Mouse (Mus musculus) midbrain, postnatal 0 days (tissue): Measurements from ENCODE around the gene Clec4e. TPM values are rescaled to one million over a fixed set of nuclear protein-coding genes. Genes with fewer than 3 reads are reported as not detected.
A peak's percentile ranks its signal among the peaks of the same experiment; 100 is the strongest.
"Not testable (repeated sequence)": the region's sequence is repeated elsewhere in the genome, so short reads cannot be mapped to it uniquely, and the experiment has no call there.

Source experiments
- ATAC-seq: fragments of 200-750 bp; cut with Nextera tagmentation; 2 replicates; pipeline ENCODE4 v1.8.0; 2017; ENCODE audit warnings: moderate number of reproducible peaks, mild to moderate bottlenecking, moderate TSS enrichment, moderate library complexity; ENCODE audit not compliant: low FRiP score
- DNase-seq: peaks from one replicate; pipeline ENCODE4 v3.0.0-alpha.2; 2015; ENCODE audit warnings: low spot score
- H3K27ac ChIP-seq: fragments of 300-500 bp; sonication (generic); 2 replicates; pipeline ENCODE4 v1.5.1; 2014; ENCODE audit warnings: low read depth, mild to moderate bottlenecking, low read length, mixed read lengths
- H3K27me3 ChIP-seq: fragments of 300-500 bp; sonication (generic); 2 replicates; pipeline ENCODE4 v1.6.1; 2014; ENCODE audit warnings: low read length, control low read depth, mixed read lengths; ENCODE audit not compliant: insufficient read depth
- H3K36me3 ChIP-seq: fragments of 300-500 bp; sonication (generic); 2 replicates; pipeline ENCODE4 v1.6.1; 2014; ENCODE audit warnings: low read length, control low read depth, mixed read lengths; ENCODE audit not compliant: insufficient read depth
- H3K4me1 ChIP-seq: fragments of 300-500 bp; sonication (generic); 2 replicates; pipeline ENCODE4 v1.6.1; 2014; ENCODE audit warnings: mild to moderate bottlenecking, control low read depth, antibody characterized with exemption, low read length, mixed read lengths; ENCODE audit not compliant: insufficient read depth
- H3K4me2 ChIP-seq: fragments of 300-500 bp; sonication (generic); 2 replicates; pipeline ENCODE4 v1.6.1; 2014; ENCODE audit warnings: low read depth, mild to moderate bottlenecking, low read length, mixed read lengths; ENCODE audit not compliant: poor library complexity, severe bottlenecking
- H3K4me3 ChIP-seq: fragments of 300-500 bp; sonication (generic); 2 replicates; pipeline ENCODE4 v1.5.1; 2014; ENCODE audit warnings: low read depth, mild to moderate bottlenecking, low read length, moderate library complexity
- H3K9ac ChIP-seq: fragments of 300-500 bp; sonication (generic); replicated peaks from 2 replicates; pipeline ENCODE4 v1.6.1; 2014; ENCODE audit warnings: mild to moderate bottlenecking, low read length, moderate library complexity, mixed read lengths; ENCODE audit not compliant: poor library complexity, severe bottlenecking
- H3K9me3 ChIP-seq: fragments of 300-500 bp; sonication (generic); 2 replicates; pipeline ENCODE4 v1.6.1; 2016; ENCODE audit warnings: low read length, control low read depth
- CTCF ChIP-seq: IDR thresholded peaks from 2 replicates; pipeline ENCODE4 v1.5.1; 2016; ENCODE audit warnings: antibody characterized with exemption, mild to moderate bottlenecking
- WGBS: fragments of 180-500 bp; shearing (Covaris S2); extraction: QIAGEN DNeasy Blood & Tissue Kit; methylation state at CpG from one replicate; pipeline ENCODE4 v1.1.7; 2014; 5-methylcytosine and 5-hydroxymethylcytosine counted together
- polyA plus RNA-seq: library from polyadenylated mRNA; unstranded; fragments of >200 nt; fragmentation: Nextera tagmentation; extraction: Ambion mirVana; gene quantifications from 2 replicates; pipeline ENCODE4 v1.2.1, GENCODE M21; 2015
- total RNA-seq: library from RNA; depleted of rRNA; stranded (reverse); fragments of >200 nt; gene quantifications from 2 replicates; pipeline ENCODE4 v1.2.3, GENCODE M21; 2014

The Clec4e gene
- total and polyA plus RNA-seq, 2 experiments from 2014 or later = 0.16 TPM; not detected in 1

DNA sequence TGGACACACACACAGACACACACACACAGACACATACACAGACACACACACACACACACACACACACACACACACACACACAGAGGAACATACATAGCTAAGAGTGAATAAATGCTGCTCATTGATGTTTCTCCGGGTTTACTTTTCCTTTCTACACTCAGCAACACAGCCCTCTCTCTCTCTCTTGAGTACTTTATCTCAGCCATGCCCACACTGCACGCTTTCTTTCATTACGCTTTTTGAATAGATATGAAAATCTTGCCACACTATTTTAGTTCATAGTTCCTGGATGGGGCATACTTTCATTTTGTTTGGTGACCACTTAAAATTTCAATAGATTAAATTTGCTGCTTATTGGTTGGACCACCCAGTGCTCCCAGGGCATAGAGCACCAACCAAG lies 25.5 kb downstream of the Clec4e start:
- Histone ChIP-seq H3K36me3 (no peaks in the 10 kb centered on the region), H3K9ac (no peak overlapping the region), H3K4me1 (no peaks in the 10 kb centered on the region), H3K27ac (no peak overlapping the region), H3K4me2 (no peak overlapping the region), H3K9me3 (no peaks in the 10 kb centered on the region), H3K27me3 (no peaks in the 10 kb centered on the region), H3K4me3 (no peak overlapping the region)
- no peak for TF ChIP-seq CTCF
- ATAC-seq (no peak), DNase-seq (no peak)
- 95% methylated on average over 3 of the region's 3 CpGs for WGBS

DNA sequence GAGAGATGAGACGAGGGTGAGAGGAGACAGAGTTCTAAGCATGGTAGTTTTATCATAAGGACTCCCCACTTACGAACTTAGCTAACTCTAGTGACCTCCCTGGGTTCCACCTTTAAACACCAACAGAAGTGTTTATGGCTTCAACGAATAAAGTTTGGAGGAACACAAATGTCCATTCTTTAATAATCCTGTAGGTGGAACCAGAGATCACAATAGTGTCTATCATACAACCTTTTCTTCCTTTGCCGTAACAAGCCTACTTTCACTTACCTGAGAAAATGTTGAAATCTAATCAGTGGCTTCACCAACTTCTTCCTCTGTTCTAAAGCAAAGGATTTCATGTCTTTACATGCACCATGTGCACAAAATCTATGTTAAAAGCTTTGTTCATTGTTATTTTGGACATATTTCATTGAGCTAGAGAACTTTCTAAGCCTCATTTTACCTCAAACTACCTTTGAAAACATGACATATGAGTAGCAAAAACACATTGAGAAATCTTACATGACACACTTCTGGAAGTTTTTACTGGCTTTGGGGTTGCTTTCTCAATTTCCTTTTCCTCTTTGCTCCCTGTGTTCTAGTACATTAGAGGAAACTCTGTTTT lies 28.0 kb downstream of the Clec4e start, which contains the start of gene Clec4d:
TSS of gene Clec4d (plus strand) at position 557 of the 607 bp plus-strand sequence.
- WGBS = 77% methylated on average over 4 of the region's 4 CpGs
- H3K4me3 ChIP-seq = no peak within 1 kb of the TSS
- ATAC-seq = no peak
- peak; percentile 2 for DNase-seq
- peak; percentile 55 for TF ChIP-seq CTCF
- H3K27me3 ChIP-seq = no peaks in the 10 kb centered on the region
- no peak within 1 kb of the TSS for H3K27ac ChIP-seq
- H3K36me3 ChIP-seq = no peaks in the 10 kb centered on the region
- H3K4me2 ChIP-seq = no peak within 1 kb of the TSS
- no peaks in the 10 kb centered on the region for H3K4me1 ChIP-seq
- H3K9me3 ChIP-seq = no peaks in the 10 kb centered on the region
- no peak within 1 kb of the TSS for H3K9ac ChIP-seq

DNA sequence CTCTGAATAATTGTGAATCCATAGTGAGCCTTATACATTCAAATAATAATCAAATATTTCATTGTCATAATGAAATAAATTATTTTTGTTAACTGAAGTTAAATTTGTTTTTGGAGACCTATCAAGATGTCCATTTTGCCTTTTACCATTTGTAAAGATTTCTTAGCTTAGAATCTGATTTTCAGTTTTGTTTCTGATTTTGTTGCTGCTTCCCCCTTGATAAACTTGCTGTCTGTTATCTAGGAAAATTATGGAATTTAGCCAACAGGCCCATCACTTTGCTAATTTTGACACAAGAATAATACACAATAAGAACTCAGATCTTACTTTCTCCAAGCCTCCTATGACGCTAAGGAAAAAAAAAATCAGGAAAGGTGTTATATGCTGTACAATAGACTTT lies 28.8 kb downstream of the Clec4e start:
- no peak overlapping the region for H3K4me3 ChIP-seq
- no peak overlapping the region for H3K4me2 ChIP-seq
- H3K27me3 ChIP-seq = no peaks in the 10 kb centered on the region
- no peaks in the 10 kb centered on the region for H3K36me3 ChIP-seq
- H3K27ac ChIP-seq = no peak overlapping the region
- no peak for TF ChIP-seq CTCF
- no peak for DNase-seq
- H3K9ac ChIP-seq = no peak overlapping the region
- no peaks in the 10 kb centered on the region for H3K9me3 ChIP-seq
- 83% methylated on average over 1 of the region's 1 CpGs for WGBS
- no peaks in the 10 kb centered on the region for H3K4me1 ChIP-seq
- ATAC-seq = no peak

DNA sequence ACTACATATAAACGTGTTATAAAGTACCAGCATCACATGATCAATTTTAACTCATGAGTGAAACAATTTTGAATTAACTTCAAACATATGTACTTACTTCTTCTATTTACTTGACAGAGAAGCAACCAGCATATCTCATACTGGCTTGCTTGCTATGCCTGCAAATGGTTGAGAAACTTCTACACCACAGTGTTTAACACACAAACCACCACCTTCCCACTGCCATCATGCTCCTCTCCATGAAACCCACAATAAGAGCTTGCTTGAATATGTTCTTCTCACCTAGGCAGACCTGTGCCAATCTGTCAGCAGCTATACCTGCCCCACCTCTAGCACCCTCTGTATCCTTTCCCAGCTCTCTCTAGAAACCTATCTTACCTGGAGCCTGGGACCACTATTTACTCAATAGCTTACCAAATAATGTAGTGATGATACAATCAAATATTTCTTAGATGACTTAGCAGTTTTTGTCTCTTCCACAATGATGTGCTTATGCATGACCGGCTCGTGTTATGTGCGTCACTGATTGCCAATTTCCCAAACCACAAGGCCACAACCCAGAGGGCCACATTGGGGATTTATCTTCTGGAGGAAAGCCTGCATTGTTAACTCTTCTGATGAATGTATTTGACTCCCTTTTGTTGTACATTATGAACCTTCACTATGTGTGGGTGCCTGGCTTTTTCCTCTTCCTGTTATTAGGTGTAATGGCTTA lies 29.6 kb downstream of the Clec4e start:
- Histone ChIP-seq H3K27me3 (no peaks in the 10 kb centered on the region), H3K4me1 (no peaks in the 10 kb centered on the region), H3K9me3 (no peaks in the 10 kb centered on the region), H3K27ac (no peak overlapping the region), H3K4me2 (no peak overlapping the region), H3K36me3 (no peaks in the 10 kb centered on the region), H3K4me3 (no peak overlapping the region), H3K9ac (no peak overlapping the region)
- WGBS = 81% methylated on average over 4 of the region's 4 CpGs
- TF ChIP-seq CTCF = no peak
- DNase-seq = no peak
- no peak for ATAC-seq

DNA sequence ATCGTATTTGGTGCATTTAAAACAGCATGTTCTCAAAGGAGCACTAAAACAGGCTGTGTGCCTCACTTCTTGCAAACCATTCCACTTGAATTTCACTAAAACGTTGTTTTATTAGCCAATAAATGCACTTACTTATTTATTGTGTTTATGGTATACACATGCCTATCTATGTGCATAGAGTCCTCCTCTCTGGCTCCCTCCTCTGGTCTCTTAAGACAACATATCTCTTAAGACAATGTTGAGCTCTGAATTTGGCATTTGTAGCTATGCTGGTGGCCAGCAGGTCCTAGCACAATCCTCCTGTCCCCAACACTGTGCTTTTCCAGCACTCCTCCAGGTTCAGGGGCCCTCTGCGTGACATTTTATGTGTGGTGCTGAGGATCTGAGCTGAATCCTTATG lies 30.7 kb downstream of the Clec4e start:
- ATAC-seq (no peak), DNase-seq (peak; percentile 26)
- H3K4me2 ChIP-seq = no peak overlapping the region
- H3K9ac ChIP-seq = no peak overlapping the region
- H3K36me3 ChIP-seq = no peaks in the 10 kb centered on the region
- no peak overlapping the region for H3K27ac ChIP-seq
- H3K9me3 ChIP-seq = no peaks in the 10 kb centered on the region
- WGBS = 76% methylated on average over 3 of the region's 3 CpGs
- peak; percentile 30 for TF ChIP-seq CTCF
- H3K27me3 ChIP-seq = no peaks in the 10 kb centered on the region
- no peak overlapping the region for H3K4me3 ChIP-seq
- no peaks in the 10 kb centered on the region for H3K4me1 ChIP-seq

DNA sequence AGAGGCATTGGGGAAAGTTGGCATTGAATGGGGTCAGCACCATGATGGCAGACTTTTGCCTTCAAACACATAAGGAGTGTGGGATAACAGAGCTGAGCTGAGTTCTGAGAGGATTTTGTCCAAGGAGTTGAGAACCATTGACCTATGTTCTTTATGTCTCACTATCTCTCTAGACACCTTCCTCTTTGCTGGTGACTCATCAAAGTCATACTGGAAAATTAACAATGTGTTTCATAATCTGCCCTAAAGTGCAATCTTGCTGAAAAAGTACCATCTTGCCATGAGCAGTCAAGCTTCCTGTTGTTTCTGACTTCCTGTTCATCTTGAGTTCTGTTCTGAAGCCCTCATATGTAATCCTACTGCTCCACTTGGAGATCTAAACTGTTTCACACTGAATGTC lies 36.9 kb downstream of the Clec4e start:
- Histone ChIP-seq H3K4me1 (no peaks in the 10 kb centered on the region), H3K9me3 (no peaks in the 10 kb centered on the region), H3K4me3 (no peak overlapping the region), H3K36me3 (no peaks in the 10 kb centered on the region), H3K27me3 (no peaks in the 10 kb centered on the region), H3K4me2 (no peak overlapping the region), H3K9ac (no peak overlapping the region), H3K27ac (no peak overlapping the region)
- DNase-seq (no peak), ATAC-seq (no peak)
- TF ChIP-seq CTCF = no peak

DNA sequence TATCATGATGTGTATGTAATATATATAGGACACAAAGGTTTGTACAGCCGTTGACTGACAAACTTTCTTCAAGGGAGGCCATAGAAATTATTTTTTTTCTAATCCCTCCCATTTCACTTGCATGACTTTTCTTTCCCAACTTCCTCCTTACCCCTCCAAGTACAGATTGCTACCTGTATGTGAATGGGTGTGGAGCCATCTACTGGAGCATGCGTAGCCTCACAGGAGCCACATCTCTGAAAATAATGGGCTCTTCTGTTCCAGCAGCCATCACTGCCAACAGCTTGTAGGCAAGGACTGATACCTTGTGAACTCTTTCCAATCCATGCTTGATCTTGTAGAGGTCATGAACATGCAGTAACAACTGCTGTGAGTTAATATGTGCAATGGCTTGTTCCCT lies 40.8 kb downstream of the Clec4e start:
- WGBS = 84% methylated on average over 2 of the region's 2 CpGs
- not testable (repeated sequence) for ATAC-seq

More for the DNA sequence above, 40.8 kb downstream of the Clec4e start:
- H3K9ac ChIP-seq, H3K27ac ChIP-seq, H3K4me2 ChIP-seq, H3K4me1 ChIP-seq, H3K27me3 ChIP-seq, H3K9me3 ChIP-seq, DNase-seq, H3K4me3 ChIP-seq, H3K36me3 ChIP-seq: not testable (repeated sequence)
